Mouse (Mus musculus): ENCODE results near the gene Slc17a7. TPM values are rescaled to one million over a fixed set of nuclear protein-coding genes. Genes with fewer than 3 reads are reported as not detected.

Gene Slc17a7
- total and polyA plus RNA-seq, 3 experiments: 0.11 TPM; not detected in 2

DNA sequence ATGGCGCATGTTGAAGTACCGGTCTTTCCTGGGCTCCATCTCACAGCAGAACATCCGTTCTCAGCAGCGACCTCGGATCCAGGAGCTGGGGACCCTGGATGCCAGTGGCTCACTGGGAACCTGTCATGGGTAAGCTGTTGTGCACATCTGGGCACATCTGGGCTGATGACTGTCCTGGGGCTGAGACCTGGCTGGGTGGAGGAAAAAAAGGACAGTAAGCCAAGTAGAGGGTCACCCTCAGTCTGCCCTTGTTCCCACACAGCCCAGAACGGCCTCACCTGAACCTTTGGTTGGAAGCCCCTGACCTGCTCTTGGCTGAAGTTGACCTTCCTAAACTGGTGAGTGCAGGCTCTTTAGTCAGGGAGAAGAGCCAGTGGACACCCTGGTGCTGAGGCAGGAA lies 4.8 kb upstream of the Slc17a7 start:
- Histone ChIP-seq H3K4me1 (ENCODE audit: control insufficient read depth in 1 of 2, insufficient read depth in 2 of 2) (peaks cover 0 to 20% of the 10 kb centered on the region in 2 experiments; a peak in 3 of 4 replicates), H3K9ac (ENCODE audit: insufficient read depth, low read depth) (no peak overlapping the region), H3K36me3 (replicated peaks in 1 of 2; ENCODE audit: control insufficient read depth in 1 of 2, insufficient read depth in 1 of 2, low read length in 1 of 2) (peaks cover 0 to 48% of the 10 kb centered on the region in 2 experiments), H3K4me3 (replicated peaks in 1 of 3; ENCODE audit: low read depth in 2 of 3, low read length in 2 of 3, poor library complexity in 1 of 3) (no peak overlapping the region), H3K9me3 (replicated peaks; ENCODE audit: low read length) (no peaks in the 10 kb centered on the region), H3K79me2 (replicated peaks; ENCODE audit: control insufficient read depth, extremely low read depth, insufficient read depth, poor library complexity, severe bottlenecking) (no peaks in the 10 kb centered on the region), H3K27ac (ENCODE audit: insufficient read depth, low read depth) (no peak overlapping the region), H3K27me3 (replicated peaks) (peaks cover 14% of the 10 kb centered on the region), H3K4me2 (ENCODE audit: insufficient read depth, low read depth, poor library complexity, severe bottlenecking) (no peak overlapping the region)
- TF ChIP-seq MAFK (IDR thresholded peaks at IDR 0.05; ENCODE audit: insufficient replicate concordance, low read length): no peak
- no peak for TF ChIP-seq ZNF384 (IDR thresholded peaks at IDR 0.05; ENCODE audit: low read depth, low read length)
- no peak for TF ChIP-seq UBTF (IDR thresholded peaks at IDR 0.05; ENCODE audit: low read depth, low read length)
- TF ChIP-seq EP300 (IDR thresholded peaks at IDR 0.05; ENCODE audit: low read length): no peak
- TF ChIP-seq MXI1 (IDR thresholded peaks at IDR 0.05; ENCODE audit: low read depth, low read length): no peak
- dilution Hi-C loops (cut with MboI; ENCODE audit: extremely low pct_ligation_motif_present, extremely low pct_unique_long_range_greater_than_20kb, low sequenced_read_pairs): no loop called here
- in situ Hi-C loops (cut with MboI; ENCODE audit: low pct_ligation_motif_present, low pct_unique_long_range_greater_than_20kb, low sequenced_read_pairs): no loop called here
- DNase-seq (ENCODE audit: extremely low read depth): no peak

DNA sequence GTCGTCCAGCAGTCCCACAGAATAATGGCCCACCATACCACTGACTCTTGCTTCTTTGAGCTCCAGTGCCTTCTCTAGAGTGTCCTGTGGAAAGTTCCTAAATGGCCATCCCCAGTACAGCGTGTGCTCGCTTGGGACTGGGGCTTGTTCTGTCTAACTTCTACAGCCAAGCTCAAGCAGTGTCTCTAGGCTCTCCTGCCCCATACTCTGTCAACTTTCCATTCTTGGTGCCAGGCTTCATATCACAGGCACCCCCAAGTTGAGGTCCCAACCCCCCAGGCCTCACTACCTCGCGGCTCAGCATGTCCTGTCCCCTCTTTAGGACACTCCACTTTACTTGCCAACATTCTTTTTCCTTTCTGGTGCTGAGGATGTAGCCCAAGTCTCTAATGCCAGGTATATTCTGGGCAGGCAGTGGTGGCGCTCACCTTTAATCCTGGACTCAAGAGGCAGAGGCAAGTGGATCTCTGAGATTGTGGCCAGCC lies 3.4 kb upstream of the Slc17a7 start:
- in situ Hi-C loops (cut with MboI; ENCODE audit: low pct_ligation_motif_present, low pct_unique_long_range_greater_than_20kb, low sequenced_read_pairs): loop anchor here (10.0 kb wide), 1 partner anchor 144 kb away; no protein-coding TSS in a partner anchor
- no peak overlapping the region for H3K4me3 ChIP-seq (replicated peaks in 1 of 3; ENCODE audit: low read depth in 2 of 3, low read length in 2 of 3, poor library complexity in 1 of 3)
- H3K9ac ChIP-seq (ENCODE audit: insufficient read depth, low read depth): no peak overlapping the region
- no peak for TF ChIP-seq KAT2A (IDR thresholded peaks at IDR 0.05; ENCODE audit: insufficient replicate concordance, low read length)
- TF ChIP-seq JUND (conservative IDR thresholded peaks at IDR 0.05; ENCODE audit: low read depth, low read length): no peak
- TF ChIP-seq USF1 (IDR thresholded peaks at IDR 0.05; ENCODE audit: low read depth, low read length): no peak
- no peak for TF ChIP-seq NELFE (IDR thresholded peaks at IDR 0.05; ENCODE audit: low read depth, low read length)
- TF ChIP-seq TBP (conservative IDR thresholded peaks at IDR 0.05; ENCODE audit: low read depth, low read length): no peak
- no peak for TF ChIP-seq SMC3 (IDR thresholded peaks at IDR 0.05; ENCODE audit: low read depth, low read length)
- no peak for TF ChIP-seq MYC (IDR thresholded peaks at IDR 0.05; ENCODE audit: low read depth, low read length)
- TF ChIP-seq ZMIZ1 (IDR thresholded peaks at IDR 0.05; ENCODE audit: low read depth, low read length): no peak
- TF ChIP-seq CTCF (conservative IDR thresholded peaks at IDR 0.05 in 1 of 2, IDR thresholded peaks at IDR 0.05 in 1 of 2; ENCODE audit: low read depth in 2 of 2, low read length in 2 of 2): no peak
- TF ChIP-seq ZKSCAN1 (IDR thresholded peaks at IDR 0.05; ENCODE audit: borderline replicate concordance, low read depth, low read length): no peak
- no peak for TF ChIP-seq TCF12 (IDR thresholded peaks at IDR 0.05; ENCODE audit: low read depth, low read length)
- TF ChIP-seq RAD21 (IDR thresholded peaks at IDR 0.05; ENCODE audit: low read depth, low read length): no peak
- TF ChIP-seq ZC3H11A (IDR thresholded peaks at IDR 0.05; ENCODE audit: low read depth, low read length): no peak
- no peak for TF ChIP-seq UBTF (IDR thresholded peaks at IDR 0.05; ENCODE audit: low read depth, low read length)
- TF ChIP-seq ELF1 (IDR thresholded peaks at IDR 0.05; ENCODE audit: low read depth, low read length): no peak
- TF ChIP-seq CHD2 (IDR thresholded peaks at IDR 0.05; ENCODE audit: low read length): no peak
- no peak for TF ChIP-seq EP300 (IDR thresholded peaks at IDR 0.05; ENCODE audit: low read length)
- no peak for TF ChIP-seq CHD1 (IDR thresholded peaks at IDR 0.05; ENCODE audit: low read depth, low read length)
- no peak overlapping the region for H3K4me2 ChIP-seq (ENCODE audit: insufficient read depth, low read depth, poor library complexity, severe bottlenecking)
- peaks cover 27% of the 10 kb centered on the region for H3K27me3 ChIP-seq (replicated peaks)
- DNase-seq (ENCODE audit: extremely low read depth): no peak
- dilution Hi-C loops (cut with MboI; ENCODE audit: extremely low pct_ligation_motif_present, extremely low pct_unique_long_range_greater_than_20kb, low sequenced_read_pairs): no loop called here
- no peak overlapping the region for H3K27ac ChIP-seq (ENCODE audit: insufficient read depth, low read depth)
- H3K9me3 ChIP-seq (replicated peaks; ENCODE audit: low read length): no peaks in the 10 kb centered on the region
- H3K36me3 ChIP-seq (replicated peaks in 1 of 2; ENCODE audit: control insufficient read depth in 1 of 2, insufficient read depth in 1 of 2, low read length in 1 of 2): peaks cover 0 to 48% of the 10 kb centered on the region in 2 experiments
- H3K79me2 ChIP-seq (replicated peaks; ENCODE audit: control insufficient read depth, extremely low read depth, insufficient read depth, poor library complexity, severe bottlenecking): no peaks in the 10 kb centered on the region
- peaks cover 0 to 14% of the 10 kb centered on the region in 2 experiments; a peak in 3 of 4 replicates for H3K4me1 ChIP-seq (ENCODE audit: control insufficient read depth in 1 of 2, insufficient read depth in 2 of 2)
